Mouse (Mus musculus): ENCODE measurements around the gene S100a16. TPM values are rescaled to one million over a fixed set of nuclear protein-coding genes. Genes with fewer than 3 reads are reported as not detected.

Gene S100a16
- polyA plus RNA-seq, 1 experiment from 2014 or later: 33.6 TPM

DNA sequence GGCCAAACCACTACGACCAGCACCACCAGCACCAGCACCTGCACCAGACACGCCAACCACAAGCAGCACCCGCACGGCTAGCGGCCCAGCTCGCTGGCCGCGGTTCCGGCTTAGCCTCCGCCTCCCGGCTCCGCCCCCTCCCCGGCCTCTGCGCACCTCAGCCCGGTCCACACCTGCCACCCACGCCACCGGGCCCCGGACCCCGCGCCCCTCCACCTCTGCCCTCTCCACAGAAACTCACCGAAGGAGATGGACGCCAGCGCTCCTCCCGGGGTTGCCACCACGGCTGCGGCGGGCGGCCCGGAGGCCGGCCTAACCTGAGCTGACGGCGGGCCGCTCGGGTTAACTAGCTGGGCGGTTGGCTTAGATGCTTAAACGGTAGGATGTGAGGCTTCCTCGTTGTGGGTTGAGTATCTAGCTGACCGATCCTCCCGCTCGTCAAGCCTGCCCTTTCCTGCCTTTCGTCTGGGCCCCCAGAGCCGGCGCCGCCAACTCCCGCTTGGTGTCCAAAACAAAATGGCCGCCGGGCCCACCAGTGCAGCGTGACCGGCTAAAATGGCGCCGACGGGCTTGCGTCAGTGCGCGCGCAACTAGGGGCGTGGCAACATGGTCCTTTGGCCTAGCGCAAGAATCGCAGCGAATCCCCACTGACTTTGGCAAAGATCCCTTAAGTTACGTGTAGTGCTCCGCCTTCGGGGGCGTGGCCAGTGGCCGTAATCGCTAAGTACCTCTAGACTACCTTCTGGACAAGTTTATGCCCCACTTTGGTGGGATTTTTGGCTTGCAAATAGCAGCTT, 27.9 kb upstream of the S100a16 start, which contains the start of gene Chtop:
TSS of gene Chtop (minus strand) at position 549 of the 797 bp plus-strand sequence.
- peak within 1 kb of the TSS; percentile 84 for H3K4me2 ChIP-seq
- no peaks in the 10 kb centered on the region for H3K9me3 ChIP-seq
- peak within 1 kb of the TSS; percentile 93 for H3K4me3 ChIP-seq
- peak within 1 kb of the TSS; percentile 98 for H3K27ac ChIP-seq
- H3K9ac ChIP-seq: peak within 1 kb of the TSS; percentile 98
- under 1% methylated on average over 65 of the region's 66 CpGs for WGBS
- peaks cover 32% of the 10 kb centered on the region for H3K36me3 ChIP-seq
- peaks cover 29% of the 10 kb centered on the region for H3K4me1 ChIP-seq (replicated peaks)
- H3K27me3 ChIP-seq: peaks cover 29% of the 10 kb centered on the region
- peak; percentile 93 for ATAC-seq (ENCODE audit: low FRiP score)

DNA sequence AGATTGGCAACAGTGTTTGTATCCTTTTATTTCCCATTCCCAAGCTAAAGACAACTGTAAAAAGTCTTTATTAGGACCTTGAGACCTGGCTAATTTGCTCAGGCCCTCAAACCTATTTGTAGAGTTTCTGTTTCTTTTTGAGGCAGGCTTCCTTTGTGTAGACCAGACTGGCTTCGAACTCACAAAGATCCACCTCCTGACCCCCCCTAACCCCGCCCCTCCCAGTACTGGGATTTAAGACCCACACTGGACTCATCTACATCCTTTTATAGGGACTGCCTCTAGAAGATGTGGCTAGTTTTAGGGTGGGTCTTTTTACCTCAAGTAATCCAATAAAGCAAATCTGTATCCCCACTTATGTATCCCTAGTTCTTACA, 27.3 kb upstream of the S100a16 start:
- H3K27me3 ChIP-seq: peaks cover 34% of the 10 kb centered on the region
- peak overlapping the region; percentile 93 for H3K4me3 ChIP-seq
- peak overlapping the region; percentile 53 for H3K4me2 ChIP-seq
- H3K9me3 ChIP-seq: no peaks in the 10 kb centered on the region
- ATAC-seq (ENCODE audit: low FRiP score): peak; percentile 26
- peak overlapping the region; percentile 59; the same call in 1 of the 2 replicates for H3K27ac ChIP-seq
- H3K36me3 ChIP-seq: peaks cover 27% of the 10 kb centered on the region
- H3K9ac ChIP-seq: no peak overlapping the region
- H3K4me1 ChIP-seq (replicated peaks): peaks cover 33% of the 10 kb centered on the region
- 15% methylated on average over 2 of the region's 2 CpGs for WGBS

DNA sequence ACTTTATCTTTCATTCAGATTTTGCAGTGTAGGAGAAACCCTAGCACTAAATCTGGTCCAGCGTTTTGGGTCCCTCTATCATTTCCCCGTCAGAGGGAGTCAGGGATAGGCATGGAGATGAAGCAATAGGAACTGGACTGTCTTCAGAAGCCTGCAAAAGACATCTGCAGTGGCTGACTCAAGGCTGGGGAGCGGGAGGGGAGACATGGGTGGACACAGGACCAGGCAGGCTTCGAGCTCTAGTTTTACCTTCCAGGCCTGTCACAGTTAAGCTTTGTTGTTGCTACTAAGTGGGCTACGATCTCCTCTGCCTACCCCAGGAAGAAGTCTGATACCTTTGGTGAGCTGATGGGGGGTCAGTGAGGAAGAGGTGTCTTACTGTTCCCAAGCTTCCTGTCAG, 24.8 kb upstream of the S100a16 start:
- Histone ChIP-seq H3K36me3 (peaks cover 2% of the 10 kb centered on the region), H3K27ac (no peak overlapping the region), H3K9ac (no peak overlapping the region), H3K27me3 (peaks cover 48% of the 10 kb centered on the region), H3K4me3 (no peak overlapping the region), H3K9me3 (no peaks in the 10 kb centered on the region), H3K4me2 (no peak overlapping the region), H3K4me1 (replicated peaks) (peaks cover 30% of the 10 kb centered on the region)
- 94% methylated on average over 5 of the region's 5 CpGs for WGBS
- ATAC-seq (ENCODE audit: low FRiP score): no peak

DNA sequence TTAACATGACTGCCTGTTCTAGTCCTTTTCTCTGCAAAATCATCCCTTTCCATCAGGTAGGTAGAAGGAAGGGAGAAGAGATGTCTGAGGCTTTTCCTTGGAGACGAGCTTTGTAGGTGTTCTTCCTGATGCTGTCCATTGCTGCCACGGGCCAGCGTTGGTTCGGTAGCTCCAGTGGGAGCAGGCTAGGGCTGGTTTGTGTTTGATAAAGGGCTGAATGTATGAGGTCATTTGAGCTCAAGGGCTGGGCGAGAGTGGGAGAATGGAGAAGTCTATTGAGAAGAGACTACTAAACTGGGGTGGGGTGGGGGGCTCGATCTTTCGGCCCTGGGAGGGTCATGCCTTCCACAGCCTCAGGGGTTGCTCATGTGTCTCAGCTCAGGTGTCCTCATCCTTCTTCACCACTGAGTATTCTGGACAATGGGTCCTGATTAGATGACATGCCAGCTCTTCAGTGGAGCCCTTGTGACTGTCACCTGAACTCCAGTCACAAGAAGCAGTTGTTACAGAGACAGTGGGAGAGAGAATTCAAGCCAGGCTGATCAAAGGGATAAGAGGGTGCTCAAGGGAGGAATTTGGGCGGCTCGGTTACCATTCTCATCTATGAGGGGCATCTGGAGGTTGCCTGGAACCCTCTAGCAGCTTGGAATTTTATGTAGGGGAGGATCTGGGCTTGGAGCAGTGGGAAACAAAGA, 24.0 kb upstream of the S100a16 start:
- ATAC-seq (ENCODE audit: low FRiP score): no peak
- Histone ChIP-seq H3K27ac (no peak overlapping the region), H3K4me2 (peak overlapping the region; percentile 59; the same call in 1 of the 2 replicates), H3K4me1 (replicated peaks) (peaks cover 22% of the 10 kb centered on the region), H3K9ac (no peak overlapping the region), H3K4me3 (no peak overlapping the region), H3K36me3 (no peaks in the 10 kb centered on the region), H3K27me3 (peaks cover 48% of the 10 kb centered on the region), H3K9me3 (no peaks in the 10 kb centered on the region)
- WGBS: 80% methylated on average over 9 of the region's 9 CpGs

DNA sequence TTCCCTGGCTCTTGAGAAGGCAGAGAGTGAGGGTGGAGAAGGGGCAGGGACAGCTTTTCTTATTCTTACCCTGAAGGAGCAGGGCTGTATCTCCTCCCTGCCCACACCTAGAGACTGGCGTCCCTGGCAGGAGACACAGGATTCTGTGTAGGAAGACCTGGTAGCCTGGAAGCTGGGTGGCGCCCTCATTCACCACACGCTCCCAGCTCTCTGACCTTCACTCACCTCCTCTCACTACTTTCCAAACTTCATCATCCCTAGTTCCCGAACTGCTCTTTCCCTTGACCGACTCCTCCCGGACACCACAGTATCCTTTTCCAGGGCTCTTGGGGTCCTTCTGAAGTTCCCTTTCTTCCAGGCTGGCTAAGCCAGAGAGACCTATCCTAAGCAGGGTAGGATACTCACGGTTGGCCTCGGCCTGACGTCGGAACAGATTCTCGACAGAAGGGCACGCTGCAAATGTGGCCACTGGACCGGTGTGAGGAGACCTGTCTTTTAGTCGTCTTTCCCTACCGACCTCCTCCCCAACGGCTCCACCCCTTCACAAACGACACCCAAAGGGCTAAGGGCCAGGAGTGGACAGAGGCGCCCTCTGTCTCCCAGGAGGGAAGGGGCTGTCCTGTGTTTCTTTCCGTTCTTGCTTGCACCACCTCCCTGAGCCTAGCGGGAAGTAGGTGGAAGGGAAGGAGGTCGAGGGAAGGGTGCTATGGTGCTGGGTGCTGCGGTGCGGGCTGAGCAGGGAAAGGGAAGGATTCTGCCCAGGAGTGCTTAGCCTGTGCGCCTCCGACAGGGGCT, 23.1 kb upstream of the S100a16 start, which contains the start of the genes S100a1 and S100a13:
TSS of gene S100a1 (minus strand) at position 597 of the 795 bp plus-strand sequence.
TSS of gene S100a13 (plus strand) at position 640 of the 795 bp plus-strand sequence.
- H3K36me3 ChIP-seq: no peaks in the 10 kb centered on the region
- H3K4me1 ChIP-seq (replicated peaks): peaks cover 20% of the 10 kb centered on the region
- peak within 1 kb of the TSS; percentile 43 for H3K9ac ChIP-seq
- peak within 1 kb of the TSS; percentile 34 for H3K4me3 ChIP-seq
- 4% methylated on average over 25 of the region's 25 CpGs for WGBS
- no peak within 1 kb of the TSS for H3K27ac ChIP-seq
- peaks cover 48% of the 10 kb centered on the region for H3K27me3 ChIP-seq
- H3K9me3 ChIP-seq: no peaks in the 10 kb centered on the region
- no peak for ATAC-seq (ENCODE audit: low FRiP score)
- H3K4me2 ChIP-seq: peak within 1 kb of the TSS; percentile 59

DNA sequence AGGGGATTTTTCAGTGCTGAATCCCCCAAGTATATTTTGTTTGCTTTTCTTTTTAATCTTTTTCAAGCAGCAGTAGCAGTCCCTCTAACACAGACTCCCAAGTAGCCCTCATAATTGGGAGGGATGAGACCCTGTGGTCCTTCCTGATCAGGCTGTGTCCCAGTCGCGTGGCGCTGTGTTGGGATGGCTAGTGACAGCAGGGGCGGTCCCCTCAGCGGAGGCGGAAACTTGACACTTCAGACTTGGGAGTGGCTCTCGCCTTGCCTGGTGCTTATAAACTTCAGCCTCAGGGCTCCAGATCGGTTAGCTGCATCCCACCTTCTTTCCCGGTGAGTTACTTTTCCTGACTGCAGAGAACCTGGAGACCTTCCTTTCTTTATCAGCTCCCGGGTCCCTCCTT, 22.4 kb upstream of the S100a16 start:
- ATAC-seq (ENCODE audit: low FRiP score): no peak
- under 1% methylated on average over 10 of the region's 10 CpGs for WGBS
- H3K9ac ChIP-seq: peak overlapping the region; percentile 43
- peak overlapping the region; percentile 34 for H3K4me3 ChIP-seq
- H3K4me2 ChIP-seq: peak overlapping the region; percentile 59
- H3K27ac ChIP-seq: no peak overlapping the region
- H3K36me3 ChIP-seq: no peaks in the 10 kb centered on the region
- peaks cover 48% of the 10 kb centered on the region for H3K27me3 ChIP-seq
- H3K9me3 ChIP-seq: no peaks in the 10 kb centered on the region
- H3K4me1 ChIP-seq (replicated peaks): peaks cover 20% of the 10 kb centered on the region

DNA sequence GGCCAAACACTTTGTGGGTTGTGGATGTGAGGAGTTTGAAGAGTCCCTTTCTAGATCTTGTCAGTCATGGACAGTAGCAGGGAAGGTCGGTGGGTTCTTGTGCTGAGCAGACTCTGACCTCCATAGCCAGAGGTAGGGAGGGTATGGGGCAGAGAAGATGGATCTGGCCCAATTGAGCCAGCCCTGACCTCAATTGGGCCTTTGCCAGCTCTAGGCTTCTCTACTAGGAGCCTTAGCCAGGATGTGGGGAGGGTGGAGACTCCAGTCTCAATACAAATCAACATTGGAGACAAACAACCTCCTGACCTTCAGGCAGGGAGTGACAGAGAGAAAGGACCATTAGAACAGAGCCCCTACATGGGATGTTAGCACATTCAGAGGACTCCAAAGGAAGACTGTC, 21.8 kb upstream of the S100a16 start:
- Histone ChIP-seq H3K9ac (peak overlapping the region; percentile 43; the same call in 1 of the 2 replicates), H3K27ac (no peak overlapping the region), H3K36me3 (no peaks in the 10 kb centered on the region), H3K4me3 (peak overlapping the region; percentile 34; the same call in 1 of the 2 replicates), H3K4me1 (replicated peaks) (peaks cover 20% of the 10 kb centered on the region), H3K27me3 (peaks cover 48% of the 10 kb centered on the region), H3K9me3 (no peaks in the 10 kb centered on the region), H3K4me2 (peak overlapping the region; percentile 59)
- WGBS: 60% methylated on average over 1 of the region's 1 CpGs
- ATAC-seq (ENCODE audit: low FRiP score): no peak

DNA sequence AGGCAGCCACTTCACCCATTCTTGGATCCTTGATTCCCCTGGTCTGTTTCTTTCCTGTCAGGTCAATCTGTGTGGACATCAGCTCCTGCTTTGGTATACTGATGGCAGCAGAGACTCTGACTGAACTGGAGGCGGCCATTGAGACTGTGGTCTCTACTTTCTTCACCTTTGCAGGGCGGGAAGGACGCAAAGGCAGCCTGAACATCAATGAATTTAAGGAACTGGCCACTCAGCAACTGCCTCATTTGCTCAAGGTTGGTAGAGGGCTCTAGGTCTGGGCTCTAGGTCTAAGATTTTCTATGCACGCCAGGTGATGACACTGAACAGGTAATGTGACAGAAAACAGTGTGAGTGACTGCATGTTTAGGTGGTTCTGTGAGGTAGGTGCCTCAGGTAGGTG, 21.3 kb upstream of the S100a16 start:
- Histone ChIP-seq H3K4me1 (replicated peaks) (peaks cover 20% of the 10 kb centered on the region), H3K4me3 (no peak overlapping the region), H3K4me2 (no peak overlapping the region), H3K9ac (no peak overlapping the region), H3K27ac (no peak overlapping the region), H3K9me3 (no peaks in the 10 kb centered on the region), H3K36me3 (no peaks in the 10 kb centered on the region), H3K27me3 (peaks cover 47% of the 10 kb centered on the region)
- ATAC-seq (ENCODE audit: low FRiP score): no peak
- WGBS: 89% methylated on average over 4 of the region's 4 CpGs

DNA sequence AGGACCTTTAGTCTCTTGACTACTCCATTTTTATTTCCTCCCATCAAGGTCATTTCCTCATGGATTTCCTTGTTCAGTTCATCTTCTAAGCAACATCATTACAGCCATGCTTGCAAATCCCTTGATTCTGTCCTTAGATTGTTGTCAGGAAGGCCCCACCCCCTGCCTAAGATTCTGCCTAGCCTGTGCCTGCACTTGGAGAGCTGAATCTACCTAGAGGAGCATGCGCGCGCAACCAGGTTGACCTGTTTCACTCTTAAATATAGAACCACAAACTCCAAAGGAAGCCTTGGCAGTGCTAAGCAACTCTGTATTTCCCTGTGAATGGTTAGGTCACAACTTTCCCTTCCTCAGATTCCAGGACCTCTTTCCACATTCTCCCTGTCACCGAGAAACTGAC, 19.3 kb upstream of the S100a16 start:
- Histone ChIP-seq H3K4me1 (replicated peaks) (peaks cover 20% of the 10 kb centered on the region), H3K36me3 (no peaks in the 10 kb centered on the region), H3K4me2 (no peak overlapping the region), H3K27ac (no peak overlapping the region), H3K9me3 (no peaks in the 10 kb centered on the region), H3K9ac (no peak overlapping the region), H3K4me3 (no peak overlapping the region), H3K27me3 (peaks cover 36% of the 10 kb centered on the region)
- 89% methylated on average over 4 of the region's 4 CpGs for WGBS
- no peak for ATAC-seq (ENCODE audit: low FRiP score)

DNA sequence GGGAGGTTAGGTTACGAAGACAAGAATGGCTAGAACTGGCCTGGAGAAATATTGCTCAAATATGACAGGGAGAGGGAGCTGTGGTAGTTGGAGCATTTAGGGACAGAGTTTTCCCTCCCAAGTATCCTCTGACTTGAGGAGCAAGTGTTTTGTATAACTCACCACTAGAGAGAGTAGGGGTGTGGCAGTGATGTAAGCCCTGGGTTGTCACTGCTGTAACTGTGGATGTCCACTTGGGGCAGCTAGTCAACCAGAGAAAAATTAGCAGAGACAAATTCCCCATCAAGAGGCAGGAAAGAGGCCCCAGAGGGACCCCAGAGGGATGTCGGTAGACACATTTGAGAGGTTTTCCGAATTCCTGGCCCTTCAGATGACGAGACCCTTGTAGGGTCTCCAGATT, 11.6 kb upstream of the S100a16 start:
- Histone ChIP-seq H3K9me3 (no peaks in the 10 kb centered on the region), H3K27ac (no peak overlapping the region), H3K27me3 (0 out of 2 replicates have a peak, but pooled peaks cover 3% of the 10 kb centered on the region), H3K4me2 (no peak overlapping the region), H3K36me3 (no peaks in the 10 kb centered on the region), H3K9ac (no peak overlapping the region), H3K4me3 (no peak overlapping the region), H3K4me1 (replicated peaks) (no peaks in the 10 kb centered on the region)
- WGBS: 62% methylated on average over 4 of the region's 4 CpGs
- ATAC-seq (ENCODE audit: low FRiP score): no peak

DNA sequence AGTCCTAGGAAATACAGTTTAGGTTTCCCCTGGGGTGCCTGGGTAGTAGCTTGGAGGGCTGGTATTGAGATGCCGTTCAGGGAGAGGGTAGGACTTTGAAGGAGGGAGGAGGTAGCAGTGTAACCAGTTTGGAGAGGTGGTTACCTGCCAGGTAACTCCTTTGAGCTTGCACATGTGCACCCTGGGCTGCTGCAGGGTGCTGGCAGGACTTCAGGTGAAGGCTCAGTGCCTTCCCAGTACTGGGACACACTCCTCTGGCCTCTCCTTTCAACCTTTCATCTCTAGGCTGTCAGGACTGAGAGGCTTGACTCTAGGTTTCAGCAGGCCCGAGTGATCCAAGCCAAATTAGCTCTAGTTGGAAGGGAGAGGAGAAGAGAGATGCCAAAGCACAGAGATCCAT, 11.0 kb upstream of the S100a16 start:
- no peak overlapping the region for H3K27ac ChIP-seq
- no peaks in the 10 kb centered on the region for H3K9me3 ChIP-seq
- 92% methylated on average over 2 of the region's 2 CpGs for WGBS
- H3K4me2 ChIP-seq: no peak overlapping the region
- no peak for ATAC-seq (ENCODE audit: low FRiP score)
- no peaks in the 10 kb centered on the region for H3K36me3 ChIP-seq
- no peak overlapping the region for H3K9ac ChIP-seq
- H3K27me3 ChIP-seq: 0 out of 2 replicates have a peak, but pooled peaks cover 3% of the 10 kb centered on the region
- no peak overlapping the region for H3K4me3 ChIP-seq
- H3K4me1 ChIP-seq (replicated peaks): no peaks in the 10 kb centered on the region

DNA sequence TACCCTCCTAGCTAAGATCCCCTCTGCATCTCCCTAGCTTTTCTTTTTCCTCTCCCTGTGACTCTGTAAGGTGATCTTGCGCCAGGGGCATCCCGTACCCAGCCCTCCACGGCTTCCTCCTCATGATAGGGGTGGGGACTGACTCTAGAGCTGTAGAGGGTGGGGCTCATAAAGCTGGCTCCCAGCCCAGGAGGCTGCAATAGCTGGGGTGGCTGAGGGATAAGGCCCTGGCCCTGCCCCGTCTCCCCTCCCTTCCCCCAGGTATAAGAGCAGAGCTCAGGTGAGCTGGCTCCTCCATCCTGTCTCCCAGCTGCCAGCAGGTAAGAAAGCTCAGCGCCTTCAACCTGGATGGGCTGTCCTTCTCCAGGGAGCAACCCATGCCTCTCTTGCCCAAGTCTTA, 10.5 kb upstream of the S100a16 start, which contains the start of gene S100a14:
TSS of gene S100a14 (plus strand) at position 277 of the 400 bp plus-strand sequence.
- Histone ChIP-seq H3K9ac (no peak within 1 kb of the TSS), H3K27ac (no peak within 1 kb of the TSS), H3K9me3 (no peaks in the 10 kb centered on the region), H3K36me3 (no peaks in the 10 kb centered on the region), H3K4me3 (no peak within 1 kb of the TSS), H3K27me3 (0 out of 2 replicates have a peak, but pooled peaks cover 3% of the 10 kb centered on the region), H3K4me2 (no peak within 1 kb of the TSS), H3K4me1 (replicated peaks) (no peaks in the 10 kb centered on the region)
- 81% methylated on average over 5 of the region's 5 CpGs for WGBS
- ATAC-seq (ENCODE audit: low FRiP score): no peak
